Mouse (Mus musculus) hindbrain, postnatal 0 days (tissue): ENCODE results near the gene Atp1a4. TPM values are rescaled to one million over a fixed set of nuclear protein-coding genes. Genes with fewer than 3 reads are reported as not detected.

ENCODE experiments used
- ATAC-seq: fragments of 200-750 bp; cut with Nextera tagmentation; 2 replicates; pipeline ENCODE4 v1.8.0; 2017; ENCODE audit warnings: mild to moderate bottlenecking, moderate TSS enrichment, moderate library complexity
- DNase-seq: peaks from one replicate; pipeline ENCODE4 v3.0.0-alpha.2; 2015; ENCODE audit warnings: low spot score
- H3K27ac ChIP-seq: fragments of 300-500 bp; sonication (generic); 2 replicates; pipeline ENCODE4 v1.5.1; 2014; ENCODE audit warnings: mild to moderate bottlenecking
- H3K27me3 ChIP-seq: fragments of 300-500 bp; sonication (generic); 2 replicates; pipeline ENCODE4 v1.6.1; 2014; ENCODE audit warnings: low read length, mixed read lengths; ENCODE audit not compliant: insufficient read depth
- H3K36me3 ChIP-seq: fragments of 300-500 bp; sonication (generic); 2 replicates; pipeline ENCODE4 v1.6.1; 2014; ENCODE audit warnings: low read length, mixed read lengths; ENCODE audit not compliant: insufficient read depth
- H3K4me1 ChIP-seq: fragments of 300-500 bp; sonication (generic); 2 replicates; pipeline ENCODE4 v1.6.1; 2014; ENCODE audit warnings: antibody characterized with exemption, low read length, mixed read lengths; ENCODE audit not compliant: insufficient read depth
- H3K4me2 ChIP-seq: fragments of 300-500 bp; sonication (generic); 2 replicates; pipeline ENCODE4 v1.6.1; 2014; ENCODE audit warnings: low read depth, mild to moderate bottlenecking, low read length, moderate library complexity, mixed read lengths
- H3K4me3 ChIP-seq: fragments of 300-500 bp; sonication (generic); 2 replicates; pipeline ENCODE4 v1.5.1; 2014; ENCODE audit warnings: low read length
- H3K9ac ChIP-seq: fragments of 300-500 bp; sonication (generic); replicated peaks from 2 replicates; pipeline ENCODE4 v1.6.1; 2014; ENCODE audit warnings: mild to moderate bottlenecking, low read length, moderate library complexity, mixed read lengths
- H3K9me3 ChIP-seq: fragments of 300-500 bp; sonication (generic); 2 replicates; pipeline ENCODE4 v1.6.1; 2016; ENCODE audit warnings: low read length, mixed read lengths
- CTCF ChIP-seq: IDR thresholded peaks from 2 replicates; pipeline ENCODE4 v1.5.1; 2016; ENCODE audit warnings: antibody characterized with exemption, control low read depth, low read depth
- WGBS: fragments of 180-500 bp; shearing (Covaris S2); extraction: QIAGEN DNeasy Blood & Tissue Kit; methylation state at CpG from one replicate; pipeline ENCODE4 v1.1.7; 2014; 5-methylcytosine and 5-hydroxymethylcytosine counted together
- polyA plus RNA-seq: library from polyadenylated mRNA; unstranded; fragments of >200 nt; fragmentation: Nextera tagmentation; extraction: Ambion mirVana; gene quantifications from 2 replicates; pipeline ENCODE4 v1.2.1, GENCODE M21; 2015
- total RNA-seq: library from RNA; depleted of rRNA; stranded (reverse); fragments of >200 nt; gene quantifications from 2 replicates; pipeline ENCODE4 v1.2.3, GENCODE M21; 2014

Atp1a4 gene
- total and polyA plus RNA-seq, 2 experiments from 2014 or later = 0.05 to 0.10 TPM

GRCm38 (mm10) chr1:172198996-172199395 is 59.2 kb downstream of the Atp1a4 start:
- Histone ChIP-seq H3K4me2 (no peak overlapping the region), H3K9ac (no peak overlapping the region), H3K27me3 (no peaks in the 10 kb centered on the region), H3K27ac (no peak overlapping the region), H3K9me3 (no peaks in the 10 kb centered on the region), H3K4me3 (no peak overlapping the region), H3K4me1 (peaks cover 38% of the 10 kb centered on the region), H3K36me3 (peaks cover 46% of the 10 kb centered on the region)
- WGBS = 87% methylated on average over 4 of the region's 4 CpGs
- ATAC-seq (no peak), DNase-seq (no peak)
- TF ChIP-seq CTCF = no peak

- no peak overlapping the region for H3K9ac ChIP-seq
- 0 out of 2 replicates have a peak overlapping the region, but pooled peaks have one; percentile 8 for H3K27ac ChIP-seq
- no peaks in the 10 kb centered on the region for H3K9me3 ChIP-seq
- no peak for ATAC-seq
- no peak overlapping the region for H3K4me3 ChIP-seq
- no peaks in the 10 kb centered on the region for H3K27me3 ChIP-seq
- 78% methylated on average over 8 of the region's 8 CpGs for whole genome bisulfite sequencing
- H3K4me1 ChIP-seq = peaks cover 32% of the 10 kb centered on the region
- no peak for DNase-seq
- TF ChIP-seq CTCF = no peak
- H3K4me2 ChIP-seq = no peak overlapping the region
- peaks cover 52% of the 10 kb centered on the region for H3K36me3 ChIP-seq
These were observed 59.9 kb downstream of the Atp1a4 start for GRCm38 (mm10) chr1:172198316-172198715.

GRCm38 (mm10) chr1:172197851-172198250 is 60.4 kb downstream of the Atp1a4 start:
- no peak for TF ChIP-seq CTCF
- H3K9ac ChIP-seq = no peak overlapping the region
- H3K4me2 ChIP-seq = no peak overlapping the region
- ATAC-seq = no peak
- no peaks in the 10 kb centered on the region for H3K9me3 ChIP-seq
- H3K4me1 ChIP-seq = peaks cover 28% of the 10 kb centered on the region
- H3K27me3 ChIP-seq = no peaks in the 10 kb centered on the region
- H3K27ac ChIP-seq = 0 out of 2 replicates have a peak overlapping the region, but pooled peaks have one; percentile 8
- H3K36me3 ChIP-seq = peaks cover 52% of the 10 kb centered on the region
- DNase-seq = no peak
- H3K4me3 ChIP-seq = no peak overlapping the region
- WGBS = 57% methylated on average over 5 of the region's 5 CpGs

GRCm38 (mm10) chr1:172197146-172197545 is 61.1 kb downstream of the Atp1a4 start:
- Histone ChIP-seq H3K9me3 (no peaks in the 10 kb centered on the region), H3K27me3 (no peaks in the 10 kb centered on the region), H3K4me2 (no peak overlapping the region), H3K4me3 (no peak overlapping the region), H3K36me3 (peaks cover 57% of the 10 kb centered on the region), H3K9ac (no peak overlapping the region), H3K4me1 (peaks cover 21% of the 10 kb centered on the region), H3K27ac (no peak overlapping the region)
- DNase-seq (no peak), ATAC-seq (no peak)
- WGBS = 79% methylated on average over 3 of the region's 3 CpGs
- no peak for TF ChIP-seq CTCF

- 58% methylated on average over 8 of the region's 8 CpGs for WGBS
- Histone ChIP-seq H3K36me3 (peaks cover 60% of the 10 kb centered on the region), H3K9ac (no peak overlapping the region)
These were observed 63.8 kb downstream of the Atp1a4 start for GRCm38 (mm10) chr1:172194435-172194834.

GRCm38 (mm10) chr1:172192217-172192616 is 66.0 kb downstream of the Atp1a4 start:
- H3K4me2 ChIP-seq = no peak overlapping the region

More at GRCm38 (mm10) chr1:172194435-172194834, 63.8 kb downstream of the Atp1a4 start:
- Histone ChIP-seq H3K4me3 (no peak overlapping the region), H3K4me2 (no peak overlapping the region), H3K27me3 (no peaks in the 10 kb centered on the region), H3K4me1 (no peaks in the 10 kb centered on the region), H3K27ac (no peak overlapping the region), H3K9me3 (no peaks in the 10 kb centered on the region)
- no peak for TF ChIP-seq CTCF
- DNase-seq (no peak), ATAC-seq (no peak)

GRCm38 (mm10) chr1:172191578-172191977 is 66.6 kb downstream of the Atp1a4 start:
- no peak overlapping the region for H3K9ac ChIP-seq
- peak; percentile 27 for TF ChIP-seq CTCF

More at GRCm38 (mm10) chr1:172192217-172192616, 66.0 kb downstream of the Atp1a4 start:
- Histone ChIP-seq H3K4me3 (no peak overlapping the region), H3K36me3 (peaks cover 56% of the 10 kb centered on the region), H3K27me3 (no peaks in the 10 kb centered on the region), H3K9ac (no peak overlapping the region), H3K9me3 (no peaks in the 10 kb centered on the region), H3K4me1 (no peaks in the 10 kb centered on the region), H3K27ac (no peak overlapping the region)
- DNase-seq = no peak
- no peak for TF ChIP-seq CTCF
- no peak for ATAC-seq
- 83% methylated on average over 3 of the region's 3 CpGs for WGBS

More at GRCm38 (mm10) chr1:172191578-172191977, 66.6 kb downstream of the Atp1a4 start:
- Histone ChIP-seq H3K27me3 (no peaks in the 10 kb centered on the region), H3K4me1 (no peaks in the 10 kb centered on the region), H3K9me3 (no peaks in the 10 kb centered on the region), H3K4me3 (no peak overlapping the region), H3K4me2 (no peak overlapping the region), H3K27ac (no peak overlapping the region), H3K36me3 (peaks cover 56% of the 10 kb centered on the region)
- DNase-seq (no peak), ATAC-seq (no peak)
- 81% methylated on average over 2 of the region's 2 CpGs for WGBS
